ENCODE assay signal across 18 mouse cellular contexts in the genomic region with DNA sequence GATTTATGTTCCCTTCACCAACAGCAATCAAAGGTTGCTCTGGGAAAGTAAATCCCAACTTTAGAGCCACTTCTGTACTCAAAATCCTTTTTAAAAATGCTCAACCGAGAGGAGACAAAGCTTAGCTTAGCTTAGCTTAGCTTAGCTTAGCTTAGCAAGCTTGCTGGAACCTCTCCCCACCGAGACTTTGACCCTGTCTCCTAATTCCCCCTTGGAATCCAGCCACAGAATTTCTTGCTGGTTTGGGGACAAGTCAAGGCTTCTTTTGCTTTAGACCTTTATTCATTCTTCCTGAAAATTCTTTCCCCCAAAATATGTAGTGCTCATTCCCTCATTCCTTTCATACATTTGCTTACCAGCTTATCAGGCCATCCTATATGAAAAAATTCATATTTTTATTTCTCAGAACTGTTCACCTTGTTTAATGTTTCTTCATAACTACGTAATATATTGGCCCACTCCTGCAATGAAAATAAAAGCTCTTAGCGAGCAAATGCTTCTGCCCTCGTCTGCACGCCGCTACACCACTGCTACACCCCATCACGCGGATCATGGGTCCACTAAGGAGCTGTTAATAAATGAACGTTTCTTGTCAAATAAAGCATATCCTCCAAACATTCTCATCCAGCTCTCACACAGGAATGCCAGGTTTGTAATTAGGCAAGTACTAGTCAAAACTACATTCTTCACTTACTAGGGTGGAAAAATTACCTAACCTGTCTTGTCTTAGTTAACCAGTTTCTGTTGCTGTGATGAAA. TPM values are rescaled to one million over a fixed set of nuclear protein-coding genes. Genes with fewer than 3 reads are reported as not detected.
"Had no signal": no experiment of that assay in that cellular context is flagged by ENCODE, and none has a peak within 500 bp of the region (broad histone marks: within the 10 kb centered on the region; RNA-seq: fewer than 3 reads in every experiment).

No protein-coding gene starts in this region.

- H3K9me3 ChIP-seq: limb, embryonic 12.5 days; liver, embryonic 15.5 days; neural tube, embryonic 12.5 days; stomach, embryonic 15.5 days had no signal

- H3K4me1 ChIP-seq: limb, embryonic 12.5 days; neural tube, embryonic 12.5 days; stomach, embryonic 15.5 days had no signal

- DNase-seq: lung, adult 2 months; lung, postnatal 36 days; midbrain, embryonic 14.5 days; retina, postnatal 1 day; right cerebral cortex, postnatal 4 days; spleen, adult 18-20 months; thymus, adult 2 months; thymus, postnatal 36 days had no signal

- H3K27me3 ChIP-seq: limb, embryonic 12.5 days; liver, embryonic 15.5 days; neural tube, embryonic 12.5 days; stomach, embryonic 15.5 days had no signal

- H3K4me3 ChIP-seq: layer of hippocampus, adult 2 months; limb, embryonic 12.5 days; liver, embryonic 15.5 days; neural tube, embryonic 12.5 days; stomach, embryonic 15.5 days had no signal

- H3K27ac ChIP-seq: layer of hippocampus, adult 2 months; limb, embryonic 12.5 days; liver, embryonic 15.5 days; neural tube, embryonic 12.5 days; stomach, embryonic 15.5 days had no signal

- H3K9ac ChIP-seq: limb, embryonic 12.5 days; liver, embryonic 15.5 days; neural tube, embryonic 12.5 days; stomach, embryonic 15.5 days had no signal

- H3K4me2 ChIP-seq: limb, embryonic 12.5 days; liver, embryonic 11.5 days; liver, embryonic 15.5 days; neural tube, embryonic 12.5 days; stomach, embryonic 15.5 days had no signal

- ATAC-seq: hindbrain, embryonic 16.5 days; inflammation-experienced regulatory T-cells, adult 6 months; intestine, postnatal 0 days; lung, postnatal 0 days had no signal

- H3K36me3 ChIP-seq: liver, embryonic 15.5 days; stomach, embryonic 15.5 days had no signal

RNA-seq across cellular contexts. Expression of gene Ankrd45, which starts 19.7 kb away (rescaled TPM):
- polyA plus RNA-seq: inflammation-experienced regulatory T-cells, adult 6 months had no signal

RNA-seq across cellular contexts. Expression of gene Tex50, which starts 36.3 kb away (rescaled TPM):
- polyA plus RNA-seq: inflammation-experienced regulatory T-cells, adult 6 months; intestine, postnatal 0 days; liver, embryonic 11.5 days; liver, embryonic 15.5 days; lung, adult 2 months; lung, postnatal 0 days; stomach, embryonic 15.5 days; thymus, adult 2 months had no signal
